Mouse (Mus musculus) left cerebral cortex, adult 2 months (tissue): ENCODE measurements around the gene Krt7. TPM values are rescaled to one million over a fixed set of nuclear protein-coding genes. Genes with fewer than 3 reads are reported as not detected.
A peak's percentile ranks its signal among the peaks of the same experiment; 100 is the strongest.

Experiments used
- DNase-seq, 2 experiments: peaks; one replicate each; pipeline ENCODE4 v3.0.0; 2021 to 2022; ENCODE audit warnings: low spot score in 2 of 2, mixed read lengths in 1 of 2; ENCODE audit errors: extremely low spot score in 1 of 2
- H3K27ac ChIP-seq: fragments of 200-600 bp; 2 replicates; pipeline ENCODE4 v1.8.1; 2022
- H3K4me3 ChIP-seq: fragments of 200-600 bp; 2 replicates; pipeline ENCODE4 v1.8.1; 2022
- CTCF ChIP-seq: fragments of 200-600 bp; IDR thresholded peaks from 2 replicates; pipeline ENCODE4 v1.8.1; 2022; ENCODE audit warnings: antibody characterized with exemption, mild to moderate bottlenecking, moderate library complexity
- intact Hi-C: fragments of 180-260 bp; cut with DNase I; formaldehyde crosslinking; loops from one replicate; pipeline ENCODE4 v1.15.1; 2025
- total RNA-seq, 2 experiments: library from RNA; stranded (reverse); gene quantifications; 2 replicates each; pipeline ENCODE4 v1.2.3; 2021

Krt7 gene
- total RNA-seq, 2 experiments from 2014 or later = 0.09 to 0.48 TPM

- Histone ChIP-seq H3K4me3 (no peak overlapping the region), H3K27ac (no peak overlapping the region)
- TF ChIP-seq CTCF = peak; percentile 1; the same call in 1 of the 2 replicates
- intact Hi-C loops = no loop called here
- no peak for DNase-seq
Observed at GRCm38 (mm10) chr15:101413916-101414635, 3.2 kb downstream of the Krt7 start.

- intact Hi-C loops = no loop called here
Observed at GRCm38 (mm10) chr15:101414807-101415565, 4.1 kb downstream of the Krt7 start.

GRCm38 (mm10) chr15:101418950-101419349 is 8.1 kb downstream of the Krt7 start:
- TF ChIP-seq CTCF = no peak
- Histone ChIP-seq H3K27ac (no peak overlapping the region), H3K4me3 (no peak overlapping the region)
- DNase-seq = no peak
- intact Hi-C loops = no loop called here

More at GRCm38 (mm10) chr15:101414807-101415565, 4.1 kb downstream of the Krt7 start:
- no peak overlapping the region for H3K4me3 ChIP-seq
- no peak overlapping the region for H3K27ac ChIP-seq
- no peak for TF ChIP-seq CTCF
- DNase-seq = no peak

GRCm38 (mm10) chr15:101420903-101421302 is 10.1 kb downstream of the Krt7 start:
- peak; percentile 18 for TF ChIP-seq CTCF
- Histone ChIP-seq H3K4me3 (no peak overlapping the region), H3K27ac (no peak overlapping the region)
- intact Hi-C loops = no loop called here
- DNase-seq = no peak

GRCm38 (mm10) chr15:101424914-101425313 is 14.1 kb downstream of the Krt7 start:
- intact Hi-C loops = no loop called here
- no peak for TF ChIP-seq CTCF
- H3K27ac ChIP-seq = no peak overlapping the region
- no peak overlapping the region for H3K4me3 ChIP-seq
- no peak for DNase-seq

GRCm38 (mm10) chr15:101436611-101437010 is 25.8 kb downstream of the Krt7 start:
- no peak for DNase-seq
- H3K27ac ChIP-seq = no peak overlapping the region
- TF ChIP-seq CTCF = no peak
- intact Hi-C loops = loop anchor here (10.0 kb wide), 1 partner anchor 448 kb away; no protein-coding TSS in a partner anchor
- H3K4me3 ChIP-seq = no peak overlapping the region

GRCm38 (mm10) chr15:101438555-101438954 is 27.7 kb downstream of the Krt7 start, which contains the start of gene Krt87:
Gene Krt87 (minus strand): TSS chr15:101438804.
- intact Hi-C loops = loop anchor here (10.0 kb wide), 1 partner anchor 446 kb away; no protein-coding TSS in a partner anchor
- no peak for DNase-seq
- no peak within 1 kb of the TSS for H3K27ac ChIP-seq
- H3K4me3 ChIP-seq = peak within 1 kb of the TSS; percentile 19; the same call in 1 of the 2 replicates
- TF ChIP-seq CTCF = no peak

GRCm38 (mm10) chr15:101440837-101441236 is 30.0 kb downstream of the Krt7 start:
- no peak overlapping the region for H3K4me3 ChIP-seq
- intact Hi-C loops = no loop called here
- no peak for TF ChIP-seq CTCF
- no peak overlapping the region for H3K27ac ChIP-seq
- DNase-seq = no peak

- intact Hi-C loops = no loop called here
- DNase-seq = no peak
- no peak for TF ChIP-seq CTCF
- no peak overlapping the region for H3K27ac ChIP-seq
- H3K4me3 ChIP-seq = no peak overlapping the region
Observed at GRCm38 (mm10) chr15:101446572-101446971, 35.7 kb downstream of the Krt7 start.

- no peak for TF ChIP-seq CTCF
- H3K4me3 ChIP-seq = no peak within 1 kb of the TSS
- no peak within 1 kb of the TSS for H3K27ac ChIP-seq
- intact Hi-C loops = no loop called here
- DNase-seq = no peak
Observed at GRCm38 (mm10) chr15:101447444-101447843, 36.6 kb downstream of the Krt7 start, which contains the start of gene Krt88. Gene Krt88 (plus strand): TSS chr15:101447744.

- peak; percentile 77 for DNase-seq
- Histone ChIP-seq H3K4me3 (no peak overlapping the region), H3K27ac (no peak overlapping the region)
- intact Hi-C loops = loop anchor here (2.0 kb wide), 1 partner anchor 112 kb away; no protein-coding TSS in a partner anchor
- peak; percentile 85 for TF ChIP-seq CTCF
Observed at GRCm38 (mm10) chr15:101453093-101453736, 42.4 kb downstream of the Krt7 start.

- H3K4me3 ChIP-seq = no peak overlapping the region
Observed at GRCm38 (mm10) chr15:101454774-101455173, 43.9 kb downstream of the Krt7 start.

More at GRCm38 (mm10) chr15:101454774-101455173, 43.9 kb downstream of the Krt7 start:
- TF ChIP-seq CTCF = no peak
- no peak for DNase-seq
- no peak overlapping the region for H3K27ac ChIP-seq
- intact Hi-C loops = no loop called here
